Mouse (Mus musculus) retina, embryonic 14.5 days (tissue): ENCODE data around the gene Xbp1.
"Not testable (repeated sequence)": the region's sequence is repeated elsewhere in the genome, so short reads cannot be mapped to it uniquely, and the experiment has no call there.

ENCODE experiments used
- DNase-seq: peaks from one replicate; pipeline ENCODE4 v3.0.0-alpha.2; 2015; ENCODE audit warnings: low spot score

Xbp1 gene

DNA sequence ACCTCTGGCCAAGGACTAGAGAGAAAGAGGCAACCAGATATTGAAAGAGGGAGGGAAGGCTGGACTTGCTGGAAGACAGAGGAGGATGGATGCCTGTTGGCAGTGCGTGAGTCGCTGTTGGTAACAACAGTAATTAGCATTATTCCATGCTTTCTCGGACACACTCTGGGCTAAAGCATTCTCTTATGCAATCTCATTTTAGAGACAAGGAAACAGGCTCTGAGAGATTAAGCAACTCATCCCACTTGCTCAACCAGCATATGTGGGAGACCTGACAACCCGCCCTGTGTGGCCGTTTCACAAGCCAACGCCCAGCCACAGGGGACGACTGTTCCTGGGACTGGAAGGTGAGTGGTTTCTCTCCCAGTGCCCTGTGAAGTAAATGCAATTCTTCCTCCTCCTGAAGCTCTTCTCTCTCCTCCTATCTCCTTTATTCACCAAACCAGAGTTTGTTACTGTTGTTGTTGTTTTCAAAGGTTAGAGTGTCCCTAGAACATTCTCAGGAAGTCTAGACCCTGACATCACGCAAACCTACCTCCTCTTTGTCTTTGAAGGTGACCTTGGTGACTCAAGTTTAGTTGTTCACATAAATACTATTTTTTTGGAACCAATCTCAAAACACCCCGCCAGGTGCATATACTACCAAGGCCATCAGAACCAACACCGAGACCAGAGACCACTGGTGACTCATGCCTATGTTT is 18.0 kb upstream of the Xbp1 start:
- no peak for DNase-seq

DNA sequence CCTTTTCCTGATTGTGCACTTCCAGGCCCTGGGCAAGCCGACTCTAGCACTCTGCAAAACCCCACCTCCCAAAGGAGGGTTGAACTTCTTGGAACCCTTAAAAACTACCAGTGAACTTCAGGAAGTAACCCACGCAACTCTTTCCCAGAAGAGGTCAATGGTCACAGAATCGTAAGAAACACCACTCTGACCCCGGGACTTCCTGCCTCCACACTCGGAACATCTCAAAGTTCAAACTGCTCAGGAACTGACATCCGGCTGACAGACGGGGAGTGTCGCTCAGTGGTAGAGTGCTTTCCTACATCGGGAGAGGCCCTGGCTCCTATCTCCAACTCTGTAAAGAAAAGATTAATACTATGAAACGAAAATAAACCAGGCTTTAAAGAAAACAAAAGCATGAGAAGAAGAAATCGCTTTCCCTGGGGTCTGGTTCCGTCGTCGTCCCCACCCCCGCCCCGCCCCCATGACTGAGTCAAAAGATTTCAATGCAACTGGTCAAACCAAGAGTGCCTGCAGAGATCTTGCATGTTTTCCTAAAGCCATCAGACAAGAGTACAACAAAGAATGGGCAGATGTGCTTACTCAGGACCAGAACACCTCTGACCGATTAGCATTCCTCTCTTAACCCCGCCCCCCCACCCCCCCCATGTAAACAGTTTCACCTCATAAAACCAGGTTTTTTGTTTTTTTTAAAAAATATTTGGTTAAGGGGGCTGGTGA is 14.4 kb upstream of the Xbp1 start:
- no peak for DNase-seq

DNA sequence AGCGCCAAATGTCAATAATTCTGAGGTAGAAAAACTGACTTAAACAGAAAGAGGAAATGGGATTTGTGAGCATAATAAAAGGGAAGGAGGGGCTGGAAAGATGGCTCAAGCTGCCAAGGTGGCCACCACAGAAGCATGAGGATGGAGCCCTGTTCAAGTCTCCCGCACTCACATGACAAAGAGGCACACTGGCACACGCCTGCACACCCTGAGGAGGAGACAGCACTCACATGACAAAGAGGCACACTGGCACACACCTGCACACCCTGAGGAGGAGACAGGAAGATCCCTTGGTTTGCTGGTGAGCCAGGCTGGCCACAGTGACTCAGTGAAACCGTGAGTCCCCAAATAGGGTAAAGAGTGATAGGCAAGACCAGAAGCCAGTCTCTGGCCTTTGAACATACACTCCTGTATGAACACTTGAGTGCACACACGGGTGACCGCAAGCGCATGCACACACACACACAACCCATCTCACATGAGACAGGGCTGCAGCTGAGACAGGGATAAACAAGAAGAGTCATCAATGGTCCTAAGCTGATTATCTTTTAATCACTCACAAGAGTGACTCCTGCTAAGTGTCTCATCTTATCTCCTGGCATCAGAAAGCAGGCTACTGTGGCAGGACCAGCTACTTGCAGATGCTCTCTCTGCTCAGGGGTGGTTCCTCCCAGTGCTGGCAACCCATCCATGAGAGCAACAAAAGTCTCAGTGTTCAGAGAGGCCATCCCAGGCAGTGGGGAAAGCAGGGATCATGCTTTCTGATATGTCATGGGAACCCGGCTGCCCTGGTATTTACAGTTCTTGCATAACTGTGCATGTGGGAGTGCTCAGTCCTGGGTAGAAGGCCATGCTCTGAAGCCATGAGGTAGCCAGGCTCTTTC is 11.0 kb upstream of the Xbp1 start:
- no peak for DNase-seq

DNA sequence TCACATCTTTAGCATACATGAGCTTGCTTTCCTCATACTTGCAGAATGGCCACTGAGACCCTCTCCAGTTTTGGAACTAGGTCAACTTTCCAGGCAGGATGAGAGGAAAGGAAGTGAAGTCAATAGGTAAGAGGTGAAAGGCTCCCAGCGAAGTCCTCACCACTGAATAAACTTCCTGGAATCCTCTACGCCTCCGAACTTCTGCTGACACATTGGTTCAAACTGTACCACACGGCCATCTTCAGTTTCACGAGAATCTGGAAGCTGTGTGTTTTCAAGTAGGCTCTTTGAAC is 10.4 kb upstream of the Xbp1 start:
- DNase-seq = no peak

DNA sequence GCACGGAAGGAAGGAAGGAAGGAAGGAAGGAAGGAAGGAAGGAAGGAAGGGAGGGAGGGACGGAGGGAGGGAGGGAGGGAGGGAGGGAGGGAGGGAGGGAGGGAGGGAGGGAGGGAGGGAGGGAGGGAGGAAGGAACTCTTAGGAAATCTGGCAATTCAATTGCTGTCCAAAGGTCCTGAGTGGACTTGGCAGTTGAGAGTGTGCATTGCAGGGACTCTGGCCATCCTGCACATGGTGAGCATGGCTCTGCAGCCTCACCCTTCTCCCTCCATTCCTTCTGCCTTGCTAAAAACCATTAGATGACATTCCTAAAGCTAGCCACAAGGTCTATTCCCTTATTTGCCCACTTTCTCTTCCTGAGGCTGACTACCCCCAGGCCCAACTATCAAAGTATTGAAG is 9.8 kb upstream of the Xbp1 start:
- DNase-seq = not testable (repeated sequence)

DNA sequence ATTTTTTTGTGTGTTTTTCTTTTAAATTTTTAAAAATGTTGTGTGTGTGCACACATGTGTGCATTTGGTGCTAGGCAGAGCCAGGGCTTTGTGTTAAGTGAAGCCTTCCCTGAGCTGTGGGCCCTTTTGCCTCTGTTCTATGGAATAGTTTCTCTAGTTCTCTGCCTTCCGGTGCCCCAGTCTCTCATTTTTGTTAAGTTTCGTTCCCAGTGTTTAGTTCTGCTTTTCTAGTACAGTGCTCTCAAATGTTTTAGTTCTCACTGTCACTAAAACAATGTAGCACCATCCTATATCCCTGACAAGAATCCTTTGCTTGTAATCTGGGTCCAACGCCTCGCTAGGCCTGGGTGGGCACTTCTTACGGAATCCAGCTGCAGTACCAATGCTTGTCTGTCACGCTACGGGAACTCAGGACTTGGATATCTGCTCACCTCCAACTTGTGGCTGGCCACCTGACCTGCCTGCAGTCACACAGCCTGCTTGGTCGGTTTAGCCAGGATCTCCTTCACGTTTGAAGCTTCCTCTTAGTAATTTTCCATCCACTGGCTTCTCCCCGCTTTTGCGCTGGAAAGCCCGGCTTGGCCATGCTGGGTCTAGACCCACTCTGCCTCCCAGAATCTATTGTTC is 8.2 kb upstream of the Xbp1 start:
- no peak for DNase-seq

DNA sequence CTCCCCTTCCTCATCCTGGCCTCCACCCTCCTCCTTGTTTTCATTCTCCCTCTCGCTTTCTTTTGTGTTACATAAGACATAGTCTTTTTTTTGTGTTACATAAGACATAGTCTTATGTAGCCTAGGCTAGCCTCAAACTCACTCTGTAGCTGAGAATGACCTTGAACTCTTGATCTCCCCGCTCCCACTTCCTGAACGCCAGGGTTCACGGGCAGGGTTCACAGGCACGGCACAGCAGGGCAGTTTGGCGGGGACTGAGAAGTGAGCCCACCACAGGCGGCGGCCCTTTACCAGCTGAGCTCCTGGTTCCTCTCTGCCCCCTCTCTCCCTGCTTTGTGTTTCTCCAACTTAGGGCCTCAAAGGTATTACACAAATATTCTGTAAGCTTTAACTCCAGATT is 7.5 kb upstream of the Xbp1 start:
- DNase-seq = no peak

DNA sequence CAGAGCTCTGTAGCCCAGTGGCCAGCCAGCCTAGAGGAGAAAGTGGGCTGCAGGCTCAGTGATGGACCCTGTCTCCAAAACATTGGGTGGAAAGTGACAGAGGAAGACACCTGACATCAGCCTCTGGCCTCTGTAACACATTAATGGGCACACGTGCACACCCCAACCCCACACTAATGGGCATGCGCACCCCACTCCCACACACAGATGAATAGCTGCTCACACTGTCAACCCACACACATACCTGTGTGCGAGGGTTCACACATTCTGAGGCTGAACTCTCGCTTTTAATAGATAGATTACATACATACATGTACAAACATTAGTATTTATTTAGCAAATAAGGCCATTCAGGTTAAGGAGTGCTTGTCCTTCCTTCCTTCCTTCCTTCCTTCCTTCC is 6.4 kb upstream of the Xbp1 start:
- no peak for DNase-seq

DNA sequence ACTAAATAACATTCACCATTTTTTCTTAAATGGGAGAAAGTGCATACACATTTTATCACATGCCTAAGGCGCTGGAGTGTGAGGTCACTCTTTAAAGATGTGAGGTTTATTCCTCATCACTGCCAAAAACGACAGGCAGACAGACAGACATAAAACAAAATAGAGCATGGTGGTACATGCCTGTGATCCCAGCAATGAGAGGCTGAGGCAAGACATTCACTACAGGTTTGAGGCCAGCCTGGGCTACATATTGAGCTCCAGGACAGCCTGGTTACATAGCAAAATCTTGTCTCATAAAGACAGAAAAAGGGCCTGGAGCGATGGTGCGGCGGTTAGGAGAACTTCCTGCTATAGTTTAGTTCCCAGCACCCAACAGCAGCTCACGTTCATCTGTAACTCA is 5.3 kb upstream of the Xbp1 start:
- DNase-seq = no peak

DNA sequence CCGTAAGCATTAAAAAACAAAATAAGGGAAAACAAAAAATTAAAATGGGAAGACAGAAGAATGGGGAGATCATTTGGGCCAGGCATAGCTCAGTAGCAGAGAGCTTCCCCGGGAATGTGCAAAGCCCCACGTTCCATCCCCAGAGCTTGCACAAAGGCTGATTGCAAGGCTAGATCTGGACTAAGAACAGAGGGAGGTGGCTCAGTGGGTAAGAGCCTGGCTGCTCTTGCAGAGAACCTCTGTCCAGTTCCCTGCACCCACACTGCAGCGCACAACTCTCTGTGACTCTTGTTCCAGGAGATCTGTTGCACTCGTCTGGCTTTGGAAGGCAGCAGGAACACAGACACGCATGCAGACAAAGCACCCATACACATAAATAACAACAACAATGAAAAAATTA is 4.8 kb upstream of the Xbp1 start:
- no peak for DNase-seq

DNA sequence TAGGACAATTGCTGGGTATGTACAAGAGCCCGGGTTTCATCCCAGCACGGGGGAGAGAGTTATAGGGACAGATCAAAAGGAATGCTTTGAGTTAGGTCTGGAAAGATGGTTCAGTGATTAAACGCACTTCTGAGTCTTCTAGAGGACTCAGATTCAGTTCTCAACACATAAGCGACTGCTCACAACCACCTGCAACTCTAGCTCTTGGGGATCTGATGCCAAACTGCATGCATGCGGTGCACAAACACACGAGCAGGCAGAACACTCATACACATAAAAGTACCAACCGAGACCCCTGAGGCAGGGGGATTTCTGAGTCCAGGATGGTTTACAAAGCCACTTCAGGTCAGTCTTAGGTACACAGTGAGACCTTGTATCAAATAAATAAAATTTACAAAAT is 4.3 kb upstream of the Xbp1 start:
- DNase-seq = no peak

DNA sequence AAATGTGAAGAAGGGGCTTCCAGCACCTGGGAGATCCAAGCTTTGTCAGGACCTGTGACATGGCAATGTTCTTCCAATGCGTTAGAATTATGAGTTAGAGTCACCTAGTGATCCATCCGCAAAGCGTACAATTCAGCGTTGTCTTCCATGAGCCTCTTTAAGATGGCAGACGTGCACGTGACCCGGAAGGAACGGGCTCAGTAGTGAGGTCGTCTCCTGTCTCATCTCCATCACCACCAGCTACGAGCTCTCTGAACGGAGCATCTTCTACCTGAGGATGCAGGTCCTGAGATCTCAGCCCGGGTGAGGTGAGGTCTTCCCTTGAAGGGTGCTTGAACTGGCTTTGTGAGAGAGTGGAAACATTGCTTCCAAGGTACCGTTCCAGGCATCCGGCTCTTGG is 3.8 kb upstream of the Xbp1 start:
- no peak for DNase-seq

DNA sequence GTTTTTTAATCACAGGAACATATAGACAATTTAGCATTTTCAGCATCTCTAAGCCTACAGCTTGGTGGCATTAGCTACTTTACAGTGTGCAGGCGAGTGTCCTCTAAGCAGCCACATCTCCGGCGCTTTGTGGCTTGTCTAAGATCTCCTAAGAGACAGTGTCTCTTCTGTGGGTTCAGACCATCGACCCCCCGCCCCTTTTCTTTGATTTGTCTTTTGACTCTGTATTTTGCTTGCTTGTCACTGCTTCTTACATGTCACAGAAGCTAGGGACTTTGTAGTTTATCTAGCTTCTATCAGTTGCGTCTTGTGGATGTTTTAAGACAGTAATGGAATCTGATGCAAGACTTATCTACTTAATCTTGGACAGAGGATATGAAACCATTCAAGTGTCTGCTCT is 3.1 kb upstream of the Xbp1 start:
- no peak for DNase-seq

DNA sequence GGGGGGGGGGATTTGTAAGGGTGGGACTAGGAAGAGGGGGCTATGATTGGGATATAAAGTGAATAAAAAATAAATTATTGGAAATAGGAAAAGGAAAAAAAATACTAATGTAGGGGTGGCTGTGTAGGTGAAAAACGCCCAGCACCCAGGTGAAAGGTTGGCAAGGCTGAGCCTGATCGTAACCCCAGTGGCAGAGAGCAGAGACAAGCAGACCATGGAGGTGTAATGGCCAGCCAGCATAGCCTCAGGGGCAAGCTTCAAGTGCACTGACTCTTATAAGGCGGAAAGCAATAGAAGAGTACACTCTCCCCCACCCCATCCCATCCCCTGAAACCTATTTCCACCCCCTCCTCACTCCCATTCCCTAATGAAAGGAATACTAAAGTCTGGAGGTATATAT is 778 bp upstream of the Xbp1 start:
- DNase-seq = no peak

DNA sequence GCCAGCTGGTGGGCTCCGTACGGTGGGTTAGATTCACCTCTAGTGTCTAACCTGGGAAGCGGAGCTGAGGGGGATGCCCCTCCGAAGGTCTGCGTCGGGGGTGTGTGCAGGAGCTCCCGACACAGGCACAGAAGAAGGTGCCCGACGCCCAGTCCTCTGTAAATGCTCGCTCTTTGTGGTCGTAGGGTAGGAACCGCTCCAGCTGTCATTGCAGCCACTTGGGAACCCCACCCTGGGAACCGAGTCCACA is 732 bp downstream of the Xbp1 start:
- peak; percentile 51 for DNase-seq

DNA sequence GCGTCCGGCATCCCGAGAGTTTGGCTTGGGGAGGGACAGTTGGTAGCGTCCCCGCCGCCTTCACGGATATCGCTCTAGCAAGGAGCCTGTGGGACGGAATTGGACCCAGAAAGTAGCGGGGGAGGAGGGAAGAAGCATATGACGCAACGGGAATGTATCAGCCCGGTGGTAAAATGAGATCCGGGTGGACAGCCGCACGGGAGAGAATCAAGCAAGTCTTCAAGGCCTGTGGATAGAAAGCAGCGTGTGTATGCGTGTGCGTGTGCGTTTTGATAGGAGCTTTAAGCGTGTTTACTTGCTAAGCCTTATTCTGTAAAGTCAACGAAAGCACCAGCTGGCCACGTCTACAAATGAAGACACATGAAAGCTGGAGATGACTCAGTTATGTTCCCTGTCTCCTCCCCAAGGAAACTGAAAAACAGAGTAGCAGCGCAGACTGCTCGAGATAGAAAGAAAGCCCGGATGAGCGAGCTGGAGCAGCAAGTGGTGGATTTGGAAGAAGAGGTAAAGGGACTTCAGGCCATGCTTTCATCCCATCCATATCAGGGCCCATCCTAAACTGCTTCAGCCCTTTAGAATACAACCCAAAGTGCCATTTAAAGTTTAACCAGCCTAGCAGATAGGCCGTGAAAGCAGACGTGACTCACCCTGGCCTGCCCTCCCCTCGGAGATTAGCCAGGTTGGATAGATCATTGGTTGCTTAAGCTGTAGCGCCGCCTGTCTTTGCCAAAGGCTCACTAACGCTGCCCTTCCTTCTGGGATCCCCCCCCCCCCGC is 1.2 kb downstream of the Xbp1 start:
- peak; percentile 67 for DNase-seq

DNA sequence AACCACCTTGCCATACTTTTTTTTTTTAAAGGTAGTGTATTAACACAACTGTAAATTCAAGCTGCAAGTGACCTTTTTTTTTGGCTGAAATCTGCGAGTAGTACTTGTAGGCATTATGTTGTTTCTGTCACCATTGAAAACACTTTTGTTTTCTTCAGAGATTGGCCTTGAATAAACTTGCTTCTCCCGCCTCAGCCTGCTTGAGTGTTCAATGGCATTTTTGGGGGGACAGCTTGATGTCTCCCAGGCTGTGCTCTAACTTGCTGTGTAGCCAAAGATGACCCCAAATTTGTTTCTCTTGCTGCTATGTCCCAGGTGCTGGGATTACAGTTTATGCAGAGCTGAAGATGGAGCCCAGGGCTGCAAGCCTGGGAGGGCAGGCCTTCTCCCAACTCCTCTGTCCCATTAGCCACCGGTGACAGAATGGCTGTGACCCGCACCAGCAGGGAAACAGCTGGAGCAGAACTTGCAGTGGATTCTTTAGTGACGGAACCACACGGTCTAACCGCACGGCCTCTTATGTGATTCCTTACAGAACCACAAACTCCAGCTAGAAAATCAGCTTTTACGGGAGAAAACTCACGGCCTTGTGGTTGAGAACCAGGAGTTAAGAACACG is 2.4 kb downstream of the Xbp1 start:
- DNase-seq = no peak

DNA sequence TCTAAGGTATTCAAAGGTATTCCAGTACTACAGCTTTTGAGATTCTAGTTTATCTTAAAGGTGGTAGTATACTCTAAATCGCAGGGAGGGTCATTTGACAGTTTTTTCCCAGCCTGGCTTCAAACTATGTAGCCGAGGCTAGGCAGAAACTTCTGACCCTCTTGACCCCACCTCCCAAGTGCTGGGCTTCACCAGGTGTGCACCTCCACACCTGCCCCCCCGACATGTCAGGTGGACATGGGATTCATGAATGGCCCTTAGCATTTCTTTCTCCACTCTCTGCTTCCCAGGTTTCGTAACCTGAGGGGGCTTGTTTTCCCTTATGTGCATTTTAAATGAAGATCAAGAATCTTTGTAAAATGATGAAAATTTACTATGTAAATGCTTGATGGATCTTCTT is 5.0 kb downstream of the Xbp1 start:
- no peak for DNase-seq

DNA sequence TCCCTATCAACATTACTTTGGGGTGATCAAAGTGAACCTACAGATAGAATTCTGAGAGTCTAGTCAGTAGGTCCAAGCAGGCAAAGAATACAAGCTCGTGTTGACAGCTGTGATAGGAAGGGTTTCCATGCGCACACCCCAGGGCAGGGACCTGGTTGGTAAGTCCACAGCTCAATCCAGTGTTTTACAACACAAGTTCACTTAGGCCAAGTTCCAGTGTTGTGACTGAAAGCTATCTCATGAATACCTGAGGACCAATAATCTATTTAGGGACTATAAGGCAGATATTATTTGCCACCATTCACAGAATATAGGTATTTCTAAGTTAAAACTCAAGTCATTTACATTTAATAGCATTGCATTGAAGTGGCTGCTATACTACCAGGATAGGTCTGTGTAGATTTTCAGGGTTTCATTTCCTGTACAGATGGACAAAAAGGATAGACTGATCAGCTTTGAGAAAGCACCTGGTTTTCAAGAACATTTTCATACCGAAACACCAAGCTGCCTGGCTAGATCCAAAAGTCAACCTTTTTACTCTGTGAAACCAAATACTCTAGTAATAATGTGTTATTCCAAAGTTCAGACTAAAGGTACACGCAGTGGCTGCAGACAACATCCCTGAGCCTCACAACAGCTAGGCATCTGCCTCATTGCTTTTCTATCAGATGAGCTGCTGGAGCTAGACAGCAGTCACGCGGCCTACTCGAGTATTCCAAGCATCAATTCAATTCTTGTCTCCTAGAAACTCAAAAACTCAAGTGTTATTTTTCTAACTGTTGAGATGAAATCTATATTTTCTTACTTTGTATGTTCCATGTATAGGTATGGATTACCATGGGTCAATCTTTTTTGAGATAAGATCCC is 6.3 kb downstream of the Xbp1 start:
- no peak for DNase-seq

DNA sequence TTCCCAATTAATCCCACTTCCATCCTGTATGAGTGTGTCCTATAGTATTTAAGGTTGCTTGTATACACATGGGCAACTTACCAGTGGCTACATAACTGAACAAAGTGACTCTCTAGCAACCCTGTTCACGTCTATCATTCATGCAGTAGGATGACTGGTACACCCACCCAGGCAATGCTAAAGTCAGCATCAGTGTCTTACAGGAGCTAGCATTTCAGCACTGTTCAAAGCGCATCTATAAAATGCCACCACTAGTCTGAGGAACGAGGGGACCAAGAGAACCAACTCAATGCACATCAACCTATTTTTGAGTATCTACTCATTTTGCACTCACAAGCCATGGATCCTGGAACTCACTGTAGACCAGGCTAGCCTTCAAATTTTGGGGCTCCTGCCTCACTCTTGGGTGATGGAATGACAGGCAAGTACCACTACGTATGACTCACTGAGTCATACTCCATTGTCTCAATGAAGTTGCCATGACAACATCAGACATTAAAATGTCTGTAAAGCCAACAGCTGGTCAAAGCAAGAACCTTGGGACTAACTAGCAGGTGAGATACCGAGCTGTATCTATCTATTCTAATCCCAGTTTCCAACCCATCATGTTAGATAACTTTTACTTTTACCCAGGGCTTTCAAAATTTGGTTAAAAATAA is 7.5 kb downstream of the Xbp1 start:
- DNase-seq = no peak
